ENCODE assay signal across 31 mouse cellular contexts in the genomic region with DNA sequence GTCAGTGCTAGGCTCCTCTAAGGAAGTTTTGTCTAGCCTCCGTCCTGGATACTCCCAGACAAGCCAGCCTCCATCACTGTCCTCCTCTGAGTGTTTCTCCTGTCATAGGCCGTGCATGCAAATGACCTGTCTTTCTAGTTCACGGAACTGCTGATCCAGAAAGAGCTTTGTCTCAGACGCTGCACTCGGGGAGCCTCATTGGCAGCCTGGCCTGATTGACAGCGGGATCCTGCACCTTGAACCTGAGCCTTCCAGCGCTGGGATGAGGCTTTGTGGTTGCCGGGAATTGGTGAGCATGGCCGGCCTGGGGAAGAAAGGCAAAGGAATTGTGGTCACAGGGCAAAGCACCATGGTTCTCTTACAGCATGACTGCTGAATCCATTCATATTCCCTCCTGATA. TPM values are rescaled to one million over a fixed set of nuclear protein-coding genes. Genes with fewer than 3 reads are reported as not detected.
DNase-seq lines count a peak whose midpoint lies in the region; ATAC-seq lines count a peak whose summit lies in the region.
"Had no signal": no experiment of that assay in that cellular context is flagged by ENCODE, and none has a peak within 500 bp of the region (broad histone marks: within the 10 kb centered on the region; RNA-seq: fewer than 3 reads in every experiment).

No protein-coding gene starts in this region.

- no peaks in the 10 kb centered on the region for H3K27me3 ChIP-seq in hindbrain, embryonic 12.5 days
- no peaks in the 10 kb centered on the region for H3K27me3 ChIP-seq in hindbrain, embryonic 16.5 days (replicated peaks; ENCODE audit: control insufficient read depth, insufficient read depth, low read length)
- H3K27me3 ChIP-seq in midbrain, embryonic 13.5 days: no peaks in the 10 kb centered on the region
- H3K27me3 ChIP-seq in midbrain, embryonic 16.5 days (ENCODE audit: control insufficient read depth, insufficient read depth, low read depth, low read length): no peaks in the 10 kb centered on the region
- no peaks in the 10 kb centered on the region for H3K27me3 ChIP-seq in neural tube, embryonic 15.5 days (replicated peaks)
- H3K27me3 ChIP-seq: midbrain, embryonic 12.5 days; neural tube, embryonic 13.5 days; stomach, embryonic 15.5 days had no signal

- WGBS in hindbrain, embryonic 12.5 days: 46% methylated on average over 9 of the region's 9 CpGs
- WGBS in hindbrain, embryonic 16.5 days: 42% methylated on average over 9 of the region's 9 CpGs
- WGBS in midbrain, embryonic 13.5 days: 30% methylated on average over 9 of the region's 9 CpGs
- WGBS in midbrain, embryonic 16.5 days: 32% methylated on average over 9 of the region's 9 CpGs
- WGBS in neural tube, embryonic 15.5 days: 66% methylated on average over 9 of the region's 9 CpGs

- 0 out of 2 replicates have a peak, but pooled peaks have one; percentile 21 for ATAC-seq in hindbrain, embryonic 12.5 days (ENCODE audit: low FRiP score)
- no peak for ATAC-seq in hindbrain, embryonic 16.5 days
- ATAC-seq in midbrain, embryonic 13.5 days: peak; percentile 25; the same call in 1 of the 2 replicates
- no peak for ATAC-seq in midbrain, embryonic 16.5 days
- no peak for ATAC-seq in megakaryocyte-erythroid progenitor cell, adult 5-6 weeks (replicated peaks; ENCODE audit: low FRiP score, low TSS enrichment, poor library complexity, severe bottlenecking)
- ATAC-seq in neural tube, embryonic 15.5 days (ENCODE audit: low FRiP score): no peak
- ATAC-seq: forebrain, embryonic 16.5 days had no signal

- H3K4me2 ChIP-seq in hindbrain, embryonic 12.5 days (replicated peaks): no peak overlapping the region
- no peak overlapping the region for H3K4me2 ChIP-seq in hindbrain, embryonic 16.5 days (ENCODE audit: low read length)
- H3K4me2 ChIP-seq in midbrain, embryonic 13.5 days (replicated peaks): no peak overlapping the region
- no peak overlapping the region for H3K4me2 ChIP-seq in midbrain, embryonic 16.5 days (ENCODE audit: low read length)
- H3K4me2 ChIP-seq in neural tube, embryonic 15.5 days: no peak overlapping the region
- H3K4me2 ChIP-seq: heart, embryonic 13.5 days; midbrain, embryonic 12.5 days; neural tube, embryonic 13.5 days; stomach, embryonic 15.5 days had no signal

- H3K4me3 ChIP-seq in hindbrain, embryonic 12.5 days: no peak overlapping the region
- H3K4me3 ChIP-seq in hindbrain, embryonic 16.5 days (ENCODE audit: low read length): no peak overlapping the region
- no peak overlapping the region for H3K4me3 ChIP-seq in midbrain, embryonic 13.5 days (replicated peaks)
- no peak overlapping the region for H3K4me3 ChIP-seq in midbrain, embryonic 16.5 days (ENCODE audit: low read depth, low read length)
- no peak overlapping the region for H3K4me3 ChIP-seq in neural tube, embryonic 15.5 days (replicated peaks)
- H3K4me3 ChIP-seq: forebrain, embryonic 10.5 days; heart, embryonic 13.5 days; midbrain, embryonic 12.5 days; myocyte; neural tube, embryonic 13.5 days; stomach, embryonic 15.5 days had no signal

- peaks cover 22% of the 10 kb centered on the region for H3K4me1 ChIP-seq in hindbrain, embryonic 12.5 days
- peaks cover 8% of the 10 kb centered on the region for H3K4me1 ChIP-seq in hindbrain, embryonic 16.5 days (ENCODE audit: control insufficient read depth, insufficient read depth, low read depth, low read length)
- peaks cover 29% of the 10 kb centered on the region for H3K4me1 ChIP-seq in midbrain, embryonic 13.5 days (replicated peaks)
- peaks cover 4% of the 10 kb centered on the region; the same call in 1 of the 2 replicates for H3K4me1 ChIP-seq in midbrain, embryonic 16.5 days (ENCODE audit: control insufficient read depth, insufficient read depth, low read length)
- peaks cover 9% of the 10 kb centered on the region for H3K4me1 ChIP-seq in neural tube, embryonic 15.5 days

- no peak overlapping the region for H3K9ac ChIP-seq in hindbrain, embryonic 12.5 days
- no peak overlapping the region for H3K9ac ChIP-seq in hindbrain, embryonic 16.5 days (ENCODE audit: low read depth, low read length)
- H3K9ac ChIP-seq in midbrain, embryonic 13.5 days (replicated peaks): no peak overlapping the region
- H3K9ac ChIP-seq in midbrain, embryonic 16.5 days (ENCODE audit: low read depth, low read length): no peak overlapping the region
- no peak overlapping the region for H3K9ac ChIP-seq in neural tube, embryonic 15.5 days (replicated peaks)
- H3K9ac ChIP-seq: heart, embryonic 13.5 days; midbrain, embryonic 12.5 days; neural tube, embryonic 13.5 days; stomach, embryonic 15.5 days had no signal

- no peak overlapping the region for H3K27ac ChIP-seq in hindbrain, embryonic 12.5 days
- H3K27ac ChIP-seq in hindbrain, embryonic 16.5 days (ENCODE audit: low read depth, low read length): no peak overlapping the region
- no peak overlapping the region for H3K27ac ChIP-seq in midbrain, embryonic 13.5 days
- H3K27ac ChIP-seq in midbrain, embryonic 16.5 days (ENCODE audit: low read length): no peak overlapping the region
- H3K27ac ChIP-seq in neural tube, embryonic 15.5 days (replicated peaks): no peak overlapping the region
- H3K27ac ChIP-seq: forebrain, embryonic 10.5 days; heart, embryonic 13.5 days; kidney, postnatal 0 days; macrophage; midbrain, embryonic 12.5 days; neural tube, embryonic 13.5 days; stomach, embryonic 15.5 days had no signal

- H3K9me3 ChIP-seq in hindbrain, embryonic 12.5 days (replicated peaks): no peaks in the 10 kb centered on the region
- H3K9me3 ChIP-seq in hindbrain, embryonic 16.5 days (ENCODE audit: control insufficient read depth, low read length): no peaks in the 10 kb centered on the region
- H3K9me3 ChIP-seq in midbrain, embryonic 13.5 days: 0 out of 2 replicates have a peak, but pooled peaks cover 6% of the 10 kb centered on the region
- no peaks in the 10 kb centered on the region for H3K9me3 ChIP-seq in midbrain, embryonic 16.5 days (replicated peaks; ENCODE audit: control insufficient read depth, low read length, poor library complexity, severe bottlenecking)
- no peaks in the 10 kb centered on the region for H3K9me3 ChIP-seq in neural tube, embryonic 15.5 days (replicated peaks)
- H3K9me3 ChIP-seq: forebrain, embryonic 10.5 days; heart, embryonic 13.5 days; midbrain, embryonic 12.5 days; neural tube, embryonic 13.5 days; stomach, embryonic 15.5 days had no signal

- H3K36me3 ChIP-seq in hindbrain, embryonic 12.5 days: no peaks in the 10 kb centered on the region
- H3K36me3 ChIP-seq in hindbrain, embryonic 16.5 days (ENCODE audit: control insufficient read depth, insufficient read depth, low read length): no peaks in the 10 kb centered on the region
- no peaks in the 10 kb centered on the region for H3K36me3 ChIP-seq in midbrain, embryonic 13.5 days
- H3K36me3 ChIP-seq in midbrain, embryonic 16.5 days (ENCODE audit: control insufficient read depth, insufficient read depth, low read length): no peaks in the 10 kb centered on the region
- no peaks in the 10 kb centered on the region for H3K36me3 ChIP-seq in neural tube, embryonic 15.5 days
- H3K36me3 ChIP-seq: forebrain, embryonic 10.5 days; heart, embryonic 13.5 days; midbrain, embryonic 12.5 days; neural tube, embryonic 13.5 days; stomach, embryonic 15.5 days had no signal

- peak; percentile 22 for DNase-seq in kidney, postnatal 14 days
- DNase-seq: adrenal gland, postnatal 14 days; cerebellum, adult 8-10 months; cerebellum, postnatal 36 days; gastrocnemius, postnatal 14 days; heart, adult 18-20 months; heart, postnatal 14 days; layer of hippocampus, postnatal 36 days; thymus, postnatal 36 days had no signal

RNA-seq across cellular contexts. Expression of a gene that starts 11.3 kb away (rescaled TPM):
- not detected in 2 replicates for polyA plus RNA-seq in hindbrain, embryonic 12.5 days (2016; fragmentation: Nextera tagmentation; extraction: Ambion mirVana)
- polyA plus RNA-seq in hindbrain, embryonic 16.5 days (2015; fragmentation: Nextera tagmentation; extraction: Ambion mirVana): not detected in 2 replicates
- not detected in 2 replicates for polyA plus RNA-seq in midbrain, embryonic 13.5 days (2015; fragmentation: Nextera tagmentation; extraction: Ambion mirVana)
- polyA plus RNA-seq in midbrain, embryonic 16.5 days (2015; fragmentation: Nextera tagmentation; extraction: Ambion mirVana): not detected in 2 replicates
- not detected in 2 replicates for total RNA-seq in megakaryocyte-erythroid progenitor cell, adult 5-6 weeks (2014; fragmentation: Nextera tagmentation)
- not detected in 2 replicates for total RNA-seq in megakaryocyte-erythroid progenitor cell, adult 5-6 weeks (2017)
- 0.06 TPM in 1 of 2 replicates, not detected in the other for polyA plus RNA-seq in neural tube, embryonic 15.5 days (2015; fragmentation: Nextera tagmentation; extraction: Ambion mirVana)
- total RNA-seq: gastrocnemius, postnatal 14 days; heart, adult 18-20 months; heart, postnatal 14 days; layer of hippocampus, adult 8-10 months; layer of hippocampus, postnatal 36 days had no signal
- polyA plus RNA-seq: embryonic facial prominence, embryonic 11.5 days; forebrain, embryonic 10.5 days; forebrain, embryonic 16.5 days; heart, embryonic 13.5 days; limb, embryonic 11.5 days; macrophage; midbrain, embryonic 12.5 days; myocyte; neural tube, embryonic 13.5 days had no signal

RNA-seq across cellular contexts. Expression of a gene that starts 25.8 kb away (rescaled TPM):
- polyA plus RNA-seq in hindbrain, embryonic 12.5 days (2016; fragmentation: Nextera tagmentation; extraction: Ambion mirVana): 0.15 and 0.21 TPM in 2 replicates
- polyA plus RNA-seq in hindbrain, embryonic 16.5 days (2015; fragmentation: Nextera tagmentation; extraction: Ambion mirVana): 0.11 and 0.16 TPM in 2 replicates
- 0.16 and 0.17 TPM in 2 replicates for polyA plus RNA-seq in midbrain, embryonic 13.5 days (2015; fragmentation: Nextera tagmentation; extraction: Ambion mirVana)
- polyA plus RNA-seq in midbrain, embryonic 16.5 days (2015; fragmentation: Nextera tagmentation; extraction: Ambion mirVana): 0.09 and 0.19 TPM in 2 replicates
- total RNA-seq in megakaryocyte-erythroid progenitor cell, adult 5-6 weeks (2014; fragmentation: Nextera tagmentation): not detected in 2 replicates
- not detected in 2 replicates for total RNA-seq in megakaryocyte-erythroid progenitor cell, adult 5-6 weeks (2017)
- polyA plus RNA-seq in neural tube, embryonic 15.5 days (2015; fragmentation: Nextera tagmentation; extraction: Ambion mirVana): 0.22 and 0.80 TPM in 2 replicates
- total RNA-seq: heart, adult 18-20 months; heart, postnatal 14 days had no signal

RNA-seq across cellular contexts. Expression of a gene that starts 30.4 kb away (rescaled TPM):
- polyA plus RNA-seq in hindbrain, embryonic 12.5 days (2016; fragmentation: Nextera tagmentation; extraction: Ambion mirVana): not detected in 2 replicates
- polyA plus RNA-seq in hindbrain, embryonic 16.5 days (2015; fragmentation: Nextera tagmentation; extraction: Ambion mirVana): not detected in 2 replicates
- not detected in 2 replicates for polyA plus RNA-seq in midbrain, embryonic 13.5 days (2015; fragmentation: Nextera tagmentation; extraction: Ambion mirVana)
- not detected in 2 replicates for polyA plus RNA-seq in midbrain, embryonic 16.5 days (2015; fragmentation: Nextera tagmentation; extraction: Ambion mirVana)
- total RNA-seq in megakaryocyte-erythroid progenitor cell, adult 5-6 weeks (2014; fragmentation: Nextera tagmentation): not detected in 2 replicates
- not detected in 2 replicates for total RNA-seq in megakaryocyte-erythroid progenitor cell, adult 5-6 weeks (2017)
- not detected in 2 replicates for polyA plus RNA-seq in neural tube, embryonic 15.5 days (2015; fragmentation: Nextera tagmentation; extraction: Ambion mirVana)
- total RNA-seq: adrenal gland, postnatal 14 days; gastrocnemius, postnatal 14 days; heart, adult 18-20 months; heart, postnatal 14 days; layer of hippocampus, adult 8-10 months; layer of hippocampus, postnatal 36 days; left cerebral cortex, postnatal 10 days; liver, adult 2 months had no signal
- polyA plus RNA-seq: embryonic facial prominence, embryonic 11.5 days; forebrain, embryonic 10.5 days; forebrain, embryonic 16.5 days; heart, embryonic 13.5 days; kidney, postnatal 0 days; limb, embryonic 11.5 days; liver, adult 2 months; liver, embryonic 16.5 days; lung, embryonic 16.5 days; macrophage; midbrain, embryonic 12.5 days; myocyte; neural tube, embryonic 13.5 days; stomach, embryonic 15.5 days had no signal

Comparison
In these comparisons a context has a peak if more than half of its experiments do, and no peak if none do; other contexts are left out.
1. ATAC-seq: peak in hindbrain, embryonic 12.5 days (single experiment) and midbrain, embryonic 13.5 days (single experiment); none in hindbrain, embryonic 16.5 days (single experiment), midbrain, embryonic 16.5 days (single experiment), megakaryocyte-erythroid progenitor cell, adult 5-6 weeks (single experiment) and neural tube, embryonic 15.5 days (single experiment).